Mouse (Mus musculus) erythroblast, embryonic 14.5 days (primary cell): ENCODE results near the gene Def8. TPM values are rescaled to one million over a fixed set of nuclear protein-coding genes. Genes with fewer than 3 reads are reported as not detected.
"Not testable (repeated sequence)": the region's sequence is repeated elsewhere in the genome, so short reads cannot be mapped to it uniquely, and the experiment has no call there.

Experiments
- H3K27me3 ChIP-seq: 2 replicates; pipeline ENCODE4 v1.6.1; 2012; ENCODE audit warnings: inconsistent platforms; ENCODE audit not compliant: control insufficient read depth
- H3K36me3 ChIP-seq: 2 replicates; pipeline ENCODE4 v1.6.1; 2012; ENCODE audit warnings: mild to moderate bottlenecking, inconsistent platforms; ENCODE audit not compliant: control insufficient read depth
- H3K4me1 ChIP-seq: 2 replicates; pipeline ENCODE4 v1.6.1; 2012; ENCODE audit warnings: inconsistent platforms; ENCODE audit not compliant: control insufficient read depth
- H3K4me3 ChIP-seq: replicated peaks from 2 replicates; pipeline ENCODE3; 2012; ENCODE audit warnings: moderate library complexity, mild to moderate bottlenecking, inconsistent platforms
- H3K9me3 ChIP-seq: 2 replicates; pipeline ENCODE4 v1.6.1; 2012; ENCODE audit warnings: low read length, inconsistent platforms, mixed read lengths; ENCODE audit not compliant: control insufficient read depth
- GATA1 ChIP-seq: IDR thresholded peaks from 2 replicates; pipeline ENCODE4 v1.6.1; 2012; ENCODE audit warnings: low read length, inconsistent platforms, mixed read lengths
- TAL1 ChIP-seq: IDR thresholded peaks from 3 replicates; pipeline ENCODE4 v1.6.1; 2012; ENCODE audit warnings: low read length, inconsistent platforms, mixed read lengths
- polyA plus RNA-seq: library from polyadenylated mRNA; stranded (reverse); fragments of >175 nt; gene quantifications from 2 replicates; pipeline ENCODE4 v1.2.3, GENCODE M21; 2012

Def8 gene
- polyA plus RNA-seq, 1 experiment = 0.29 TPM

DNA sequence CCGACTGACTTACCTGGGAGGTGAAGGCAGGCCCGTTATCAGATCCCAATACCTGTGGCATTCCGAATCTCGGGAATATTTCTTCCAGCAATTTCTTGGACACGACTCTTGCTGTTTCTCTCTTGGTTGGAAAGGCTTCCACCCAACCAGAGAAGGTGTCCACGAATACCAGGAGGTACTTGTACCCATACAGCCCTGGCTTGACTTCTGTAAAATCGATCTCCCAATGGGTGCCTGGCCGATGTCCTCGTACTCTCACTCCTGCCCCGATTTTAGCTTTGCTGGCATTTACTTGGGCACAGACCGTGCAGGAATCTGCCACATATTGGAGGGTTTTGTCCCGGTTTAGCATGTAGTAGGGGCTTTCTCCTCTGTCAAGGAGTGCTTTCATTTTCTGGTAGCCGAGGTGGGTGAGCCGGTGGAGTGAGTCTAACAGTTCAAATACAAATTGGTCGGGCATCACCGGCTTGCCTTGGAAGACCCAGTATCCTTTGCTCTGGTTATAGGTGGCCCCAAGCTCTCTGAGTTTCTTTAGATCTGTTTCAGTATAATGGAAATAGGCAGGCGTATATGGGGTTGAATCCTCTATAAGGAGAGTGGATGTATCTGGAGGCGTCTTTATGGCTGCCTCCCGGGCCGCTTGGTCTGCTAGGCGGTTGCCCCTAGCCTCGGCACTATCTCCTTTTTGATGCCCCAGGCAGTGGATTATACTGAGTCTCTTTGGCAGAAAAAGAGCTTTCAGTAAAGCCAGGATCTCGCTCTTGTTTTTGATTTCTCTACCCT, 5.8 kb downstream of the Def8 start:
- no peaks in the 10 kb centered on the region for H3K36me3 ChIP-seq
- no peaks in the 10 kb centered on the region for H3K4me1 ChIP-seq
- no peaks in the 10 kb centered on the region; the same call in 1 of the 2 replicates for H3K27me3 ChIP-seq
- TF ChIP-seq GATA1 (no peak), TAL1 (no peak)
- H3K4me3 ChIP-seq = no peak overlapping the region
- H3K9me3 ChIP-seq = peaks cover 73% of the 10 kb centered on the region

GRCm38 (mm10) chr8:123429722-123430013, 6.3 kb downstream of the Def8 start:
- H3K27me3 ChIP-seq, H3K4me3 ChIP-seq, H3K4me1 ChIP-seq, H3K36me3 ChIP-seq: not testable (repeated sequence)
- H3K9me3 ChIP-seq = peaks cover 73% of the 10 kb centered on the region

DNA sequence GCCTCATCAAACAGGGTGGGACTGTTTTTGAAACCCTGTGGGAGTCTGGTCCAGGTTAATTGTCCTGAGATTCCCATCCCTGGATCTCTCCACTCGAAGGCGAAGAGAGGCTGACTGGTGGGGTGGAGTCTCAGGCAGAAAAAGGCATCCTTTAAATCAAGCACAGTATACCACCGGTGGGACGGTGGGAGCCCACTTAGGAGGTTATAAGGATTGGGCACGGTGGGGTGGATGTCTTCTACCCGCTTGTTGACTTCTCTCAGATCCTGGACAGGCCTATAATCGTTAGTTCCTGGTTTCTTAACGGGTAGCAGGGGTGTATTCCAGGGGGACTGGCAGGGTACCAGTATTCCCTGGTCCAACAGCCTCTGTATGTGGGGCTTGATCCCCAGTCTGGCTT, 7.6 kb downstream of the Def8 start:
- not testable (repeated sequence) for H3K27me3 ChIP-seq, H3K4me1 ChIP-seq, H3K36me3 ChIP-seq, H3K4me3 ChIP-seq
- H3K9me3 ChIP-seq = peaks cover 73% of the 10 kb centered on the region

DNA sequence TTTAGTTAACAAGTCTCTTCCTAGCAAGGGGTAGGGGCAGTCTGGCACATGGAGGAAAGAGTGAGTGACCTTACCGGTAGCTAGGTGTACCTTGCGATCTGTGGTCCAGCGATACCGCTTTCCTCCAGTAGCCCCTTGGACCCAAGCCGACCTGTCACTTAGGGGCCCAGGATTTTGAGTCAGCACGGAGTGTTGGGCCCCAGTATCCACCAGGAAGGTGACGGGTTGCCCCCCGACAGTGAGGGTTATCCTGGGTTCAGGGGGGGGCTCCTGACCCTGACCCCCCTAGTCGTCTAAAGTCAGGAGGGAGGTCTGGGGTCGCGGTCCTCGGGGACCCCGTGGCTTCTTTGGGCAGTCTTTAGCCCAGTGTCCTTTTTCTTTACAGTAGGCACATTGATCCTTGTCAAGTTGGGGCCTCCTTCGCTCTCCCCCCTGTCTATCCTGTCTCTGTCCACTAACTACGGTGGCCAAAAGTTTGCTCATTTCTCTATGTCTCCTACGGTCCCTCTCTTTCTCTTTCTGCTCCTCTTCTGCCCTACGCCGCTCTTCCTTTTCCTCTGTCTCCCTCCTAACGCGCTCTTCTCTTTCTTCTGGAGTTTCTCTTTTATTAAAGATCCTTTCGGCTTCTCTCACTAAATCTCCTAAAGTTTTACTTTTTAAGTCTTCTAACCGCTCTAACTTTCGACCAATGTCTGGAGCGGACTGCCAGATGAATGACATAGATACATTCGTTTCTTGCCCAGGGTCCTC, 8.5 kb downstream of the Def8 start:
- no peaks in the 10 kb centered on the region for H3K4me1 ChIP-seq
- H3K36me3 ChIP-seq = no peaks in the 10 kb centered on the region
- TF ChIP-seq TAL1 (no peak), GATA1 (no peak)
- no peaks in the 10 kb centered on the region; the same call in 1 of the 2 replicates for H3K27me3 ChIP-seq
- H3K4me3 ChIP-seq = no peak overlapping the region
- peaks cover 66% of the 10 kb centered on the region for H3K9me3 ChIP-seq

DNA sequence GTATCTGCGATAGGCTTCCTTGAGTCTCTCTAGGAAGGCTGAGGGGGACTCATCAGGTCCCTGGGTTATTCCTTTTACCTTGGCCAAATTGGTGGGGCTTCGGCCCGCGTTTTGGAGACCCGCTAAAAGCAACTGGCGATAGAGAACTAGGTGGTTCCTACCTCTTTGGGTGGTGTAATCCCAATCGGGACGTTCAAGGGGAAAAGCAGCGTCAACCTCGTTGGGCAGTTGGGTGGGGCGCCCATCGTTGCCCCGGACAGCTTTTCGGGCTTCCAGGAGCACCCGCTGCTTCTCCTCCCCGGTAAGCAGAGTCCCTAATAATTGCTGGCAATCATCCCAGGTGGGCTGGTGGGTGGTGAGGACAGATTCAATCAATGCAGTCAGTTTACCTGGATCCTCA, 9.1 kb downstream of the Def8 start:
- TF ChIP-seq TAL1 = no peak
- TF ChIP-seq GATA1 = no peak
- Histone ChIP-seq H3K27me3 (no peaks in the 10 kb centered on the region; the same call in 1 of the 2 replicates), H3K9me3 (peaks cover 60% of the 10 kb centered on the region)

GRCm38 (mm10) chr8:123433241-123433974, 10.1 kb downstream of the Def8 start:
- not testable (repeated sequence) for H3K4me1 ChIP-seq, H3K4me3 ChIP-seq, H3K36me3 ChIP-seq, H3K27me3 ChIP-seq
- peaks cover 50% of the 10 kb centered on the region for H3K9me3 ChIP-seq

More for the DNA sequence above, 9.1 kb downstream of the Def8 start:
- Histone ChIP-seq H3K4me3 (no peak overlapping the region), H3K36me3 (no peaks in the 10 kb centered on the region), H3K4me1 (no peaks in the 10 kb centered on the region)

DNA sequence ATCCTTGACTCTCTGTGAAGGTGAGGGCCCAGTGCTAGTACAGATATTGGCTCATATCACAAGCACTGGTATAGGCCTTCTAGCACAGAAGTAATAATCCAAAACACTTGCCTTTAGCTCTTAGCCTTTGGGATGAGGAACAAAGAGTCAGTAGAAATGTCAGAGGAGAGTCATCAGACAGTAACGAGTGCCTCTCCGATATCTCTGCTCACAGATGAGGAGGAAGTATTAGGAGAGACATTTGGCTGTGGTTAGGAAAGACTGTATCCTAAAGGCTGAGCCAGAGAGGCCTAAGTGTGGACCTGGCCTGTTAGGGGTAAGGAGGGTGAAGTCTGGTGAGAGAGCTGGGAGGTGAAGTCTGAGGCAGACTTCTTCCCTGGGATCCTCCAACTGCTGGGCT, 18.5 kb downstream of the Def8 start:
- Histone ChIP-seq H3K27me3 (no peaks in the 10 kb centered on the region), H3K36me3 (peaks cover 2% of the 10 kb centered on the region), H3K4me1 (peaks cover 25% of the 10 kb centered on the region), H3K4me3 (no peak overlapping the region), H3K9me3 (no peaks in the 10 kb centered on the region; the same call in 1 of the 2 replicates)
- no peak for TF ChIP-seq TAL1
- TF ChIP-seq GATA1 = no peak

GRCm38 (mm10) chr8:123442351-123442750, 19.0 kb downstream of the Def8 start:
- Histone ChIP-seq H3K36me3 (peaks cover 2% of the 10 kb centered on the region), H3K4me1 (peaks cover 26% of the 10 kb centered on the region), H3K4me3 (peak overlapping the region; percentile 84), H3K9me3 (no peaks in the 10 kb centered on the region; the same call in 1 of the 2 replicates), H3K27me3 (no peaks in the 10 kb centered on the region)
- TF ChIP-seq GATA1 (no peak), TAL1 (no peak)

- TF ChIP-seq GATA1 (no peak), TAL1 (no peak)
- Histone ChIP-seq H3K4me1 (peaks cover 26% of the 10 kb centered on the region), H3K36me3 (peaks cover 6% of the 10 kb centered on the region), H3K9me3 (no peaks in the 10 kb centered on the region), H3K4me3 (peak overlapping the region; percentile 84), H3K27me3 (no peaks in the 10 kb centered on the region)
These were observed 19.7 kb downstream of the Def8 start for GRCm38 (mm10) chr8:123442871-123443575.
